Mouse (Mus musculus) erythroblast, embryonic 14.5 days (primary cell): ENCODE measurements around the gene Pum1.

Experiments used
- GATA1 ChIP-seq: IDR thresholded peaks from 2 replicates; pipeline ENCODE4 v1.6.1; 2012; ENCODE audit warnings: low read length, inconsistent platforms, mixed read lengths
- TAL1 ChIP-seq: IDR thresholded peaks from 3 replicates; pipeline ENCODE4 v1.6.1; 2012; ENCODE audit warnings: low read length, inconsistent platforms, mixed read lengths

- TF ChIP-seq TAL1 (peak; percentile 98), GATA1 (peak; percentile 99)
These were observed 52.0 kb downstream of the Pum1 start for GRCm38 (mm10) chr4:130715126-130715525.
